Mouse (Mus musculus): ENCODE measurements around the gene Rtn4.
"Not testable (repeated sequence)": the region's sequence is repeated elsewhere in the genome, so short reads cannot be mapped to it uniquely, and the experiment has no call there.

Gene Rtn4

GRCm38 (mm10) chr11:29714789-29715188 is 22.0 kb downstream of the Rtn4 start:
- DNase-seq, result no peak

- no peak for DNase-seq
Measured at GRCm38 (mm10) chr11:29715499-29715898, 22.8 kb downstream of the Rtn4 start.

- peak; percentile 41 for DNase-seq
Measured at GRCm38 (mm10) chr11:29718541-29718940, 25.8 kb downstream of the Rtn4 start.

GRCm38 (mm10) chr11:29719597-29719996 is 26.9 kb downstream of the Rtn4 start:
- no peak for DNase-seq

GRCm38 (mm10) chr11:29724213-29724612 is 31.5 kb downstream of the Rtn4 start:
- DNase-seq, result no peak

- DNase-seq, result no peak
Measured at GRCm38 (mm10) chr11:29725167-29725566, 32.4 kb downstream of the Rtn4 start.

- no peak for DNase-seq
Measured at GRCm38 (mm10) chr11:29725610-29726009, 32.9 kb downstream of the Rtn4 start.

- DNase-seq, result no peak
Measured at GRCm38 (mm10) chr11:29727901-29728300, 35.2 kb downstream of the Rtn4 start.

GRCm38 (mm10) chr11:29739752-29740151 is 47.0 kb downstream of the Rtn4 start:
- no peak for DNase-seq

GRCm38 (mm10) chr11:29744760-29745430 is 52.1 kb downstream of the Rtn4 start:
- DNase-seq, result no peak

GRCm38 (mm10) chr11:29745513-29745912 is 52.8 kb downstream of the Rtn4 start:
- no peak for DNase-seq

- DNase-seq, result no peak
Measured at GRCm38 (mm10) chr11:29746203-29746602, 53.5 kb downstream of the Rtn4 start.

- DNase-seq, result no peak
Measured at GRCm38 (mm10) chr11:29747365-29747764, 54.6 kb downstream of the Rtn4 start.

- no peak for DNase-seq
Measured at GRCm38 (mm10) chr11:29747881-29748280, 55.1 kb downstream of the Rtn4 start.

GRCm38 (mm10) chr11:29748750-29749467 is 56.2 kb downstream of the Rtn4 start:
- no peak for DNase-seq

GRCm38 (mm10) chr11:29749468-29749829 is 56.7 kb downstream of the Rtn4 start:
- no peak for DNase-seq

GRCm38 (mm10) chr11:29751013-29751412 is 58.3 kb downstream of the Rtn4 start:
- no peak for DNase-seq

- DNase-seq, result no peak
Measured at GRCm38 (mm10) chr11:29751648-29752611, 59.2 kb downstream of the Rtn4 start.

- DNase-seq, result not testable (repeated sequence)
Measured at GRCm38 (mm10) chr11:29756007-29756406, 63.3 kb downstream of the Rtn4 start.

GRCm38 (mm10) chr11:29758617-29759016 is 65.9 kb downstream of the Rtn4 start:
- DNase-seq, result no peak

- no peak for DNase-seq
Measured at GRCm38 (mm10) chr11:29761387-29761786, 68.6 kb downstream of the Rtn4 start.

- no peak for DNase-seq
Measured at GRCm38 (mm10) chr11:29762768-29763167, 70.0 kb downstream of the Rtn4 start.

- DNase-seq, result no peak
Measured at GRCm38 (mm10) chr11:29765063-29765462, 72.3 kb downstream of the Rtn4 start.

All from right cerebral cortex, postnatal 25 days (tissue).